Mouse (Mus musculus): ENCODE measurements around the gene S100a4.

Gene S100a4

GRCm38 (mm10) chr3:90600458-90601195, 2.9 kb upstream of the S100a4 start:
- no peak for DNase-seq

GRCm38 (mm10) chr3:90601486-90602110, 2.0 kb upstream of the S100a4 start, which contains the start of gene Gm42674:
Gene Gm42674, plus strand, starts transcription at chr3:90601904.
- DNase-seq = no peak

GRCm38 (mm10) chr3:90604416-90604815, 845 bp downstream of the S100a4 start:
- no peak for DNase-seq

GRCm38 (mm10) chr3:90605049-90605448, 1.5 kb downstream of the S100a4 start:
- no peak for DNase-seq

- DNase-seq = no peak
Measured at GRCm38 (mm10) chr3:90605736-90606135, 2.2 kb downstream of the S100a4 start.

- no peak for DNase-seq
Measured at GRCm38 (mm10) chr3:90606185-90606584, 2.6 kb downstream of the S100a4 start.

- no peak for DNase-seq
Measured at GRCm38 (mm10) chr3:90607361-90607760, 3.8 kb downstream of the S100a4 start.

- DNase-seq = no peak
Measured at GRCm38 (mm10) chr3:90608223-90608622, 4.7 kb downstream of the S100a4 start, which contains the start of gene S100a5. Gene S100a5, plus strand, starts transcription at chr3:90608523.

GRCm38 (mm10) chr3:90609102-90609501, 5.5 kb downstream of the S100a4 start:
- no peak for DNase-seq

GRCm38 (mm10) chr3:90611494-90611893, 7.9 kb downstream of the S100a4 start:
- no peak for DNase-seq

GRCm38 (mm10) chr3:90612061-90612460, 8.5 kb downstream of the S100a4 start:
- no peak for DNase-seq

- no peak for DNase-seq
Measured at GRCm38 (mm10) chr3:90612728-90613291, 9.2 kb downstream of the S100a4 start, which contains the start of gene S100a6. Gene S100a6, plus strand, starts transcription at chr3:90612882.

GRCm38 (mm10) chr3:90613461-90614147, 10.0 kb downstream of the S100a4 start:
- no peak for DNase-seq

GRCm38 (mm10) chr3:90614148-90614530, 10.6 kb downstream of the S100a4 start:
- DNase-seq = no peak

- no peak for DNase-seq
Measured at GRCm38 (mm10) chr3:90614611-90615251, 11.2 kb downstream of the S100a4 start.

GRCm38 (mm10) chr3:90615415-90615814, 11.8 kb downstream of the S100a4 start:
- DNase-seq = peak; percentile 29

- DNase-seq = no peak
Measured at GRCm38 (mm10) chr3:90615911-90616310, 12.3 kb downstream of the S100a4 start.

- no peak for DNase-seq
Measured at GRCm38 (mm10) chr3:90617586-90617985, 14.0 kb downstream of the S100a4 start.

GRCm38 (mm10) chr3:90621552-90621951, 18.0 kb downstream of the S100a4 start:
- DNase-seq = no peak

GRCm38 (mm10) chr3:90623435-90624071, 20.0 kb downstream of the S100a4 start:
- DNase-seq = no peak

- DNase-seq = no peak
Measured at GRCm38 (mm10) chr3:90625496-90625895, 21.9 kb downstream of the S100a4 start.

GRCm38 (mm10) chr3:90626266-90627021, 22.9 kb downstream of the S100a4 start:
- DNase-seq = no peak
